Comparison of ENCODE assay signal across 19 mouse cellular contexts in the genomic region with DNA sequence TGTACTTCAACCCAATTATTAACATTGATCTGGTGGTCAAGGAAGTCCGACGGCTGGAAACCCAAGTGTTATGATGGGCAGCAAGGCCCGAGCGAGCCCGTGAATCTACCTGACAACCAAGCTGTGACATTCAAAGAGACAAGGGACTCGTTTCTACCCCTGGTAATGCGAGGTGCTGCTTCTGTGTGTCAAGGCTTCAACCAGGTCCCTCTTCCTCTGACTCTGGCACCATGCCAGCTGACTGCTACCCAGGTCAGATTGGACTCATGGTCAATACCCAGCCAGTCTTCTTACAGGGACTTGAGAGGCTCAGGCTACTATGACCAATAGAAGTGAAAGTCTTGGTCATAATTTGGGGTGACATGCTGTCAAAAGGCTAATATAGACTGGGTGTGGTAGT. TPM values are rescaled to one million over a fixed set of nuclear protein-coding genes. Genes with fewer than 3 reads are reported as not detected.
A peak's percentile ranks its signal among the peaks of the same experiment; 100 is the strongest.
DNase-seq lines count a peak whose midpoint lies in the region; TF ChIP-seq lines count a peak whose summit lies in the region.
"Had no signal": no experiment of that assay in that cellular context is flagged by ENCODE, and none has a peak within 500 bp of the region (broad histone marks: within the 10 kb centered on the region; RNA-seq: fewer than 3 reads in every experiment).

No protein-coding gene starts in this region.

- H3K4me3 ChIP-seq in left cerebral cortex, adult 2 months: no peak overlapping the region
- H3K4me3 ChIP-seq: heart, embryonic 15.5 days; limb, embryonic 10.5 days; liver, embryonic 13.5 days; midbrain, embryonic 10.5 days; stomach, embryonic 15.5 days had no signal

- no peak overlapping the region for H3K27ac ChIP-seq in left cerebral cortex, adult 2 months
- H3K27ac ChIP-seq: heart, embryonic 15.5 days; hindbrain, embryonic 14.5 days; limb, embryonic 10.5 days; liver, embryonic 13.5 days; midbrain, embryonic 10.5 days; stomach, embryonic 15.5 days had no signal

- intact Hi-C loops in heart, postnatal 25 days (cut with DNase I): no loop called here
- intact Hi-C loops in left cerebral cortex, postnatal 4 days (cut with DNase I): no loop called here
- intact Hi-C loops in left cerebral cortex, adult 2 months (cut with DNase I): no loop called here

- peak; percentile 82 for DNase-seq in heart, adult 11 months
- no peak for DNase-seq in heart, postnatal 25 days (ENCODE audit: low spot score)
- peak; percentile 7 for DNase-seq in left cerebral cortex, postnatal 4 days
- DNase-seq in left cerebral cortex, adult 2 months (ENCODE audit: extremely low spot score in 1 of 2, low spot score in 2 of 2): no peak
- peak; percentile 13 for DNase-seq in adrenal gland, postnatal 25 days
- peak; percentile 36 to 43 for DNase-seq in cerebellum, postnatal 10 days
- DNase-seq in embryo, embryonic 11 days: no peak
- DNase-seq: liver, embryonic 13.5 days; lung, postnatal 14 days; retina, postnatal 1 day; thymus, postnatal 14 days had no signal

- no peak for TF ChIP-seq CTCF in left cerebral cortex, adult 2 months (IDR thresholded peaks at IDR 0.05)

RNA-seq across cellular contexts. Expression of a gene that starts 28.6 kb away (rescaled TPM):
- not detected for total RNA-seq in heart, postnatal 25 days (2021)
- total RNA-seq in left cerebral cortex, postnatal 4 days (2021): not detected
- not detected for total RNA-seq in left cerebral cortex, adult 2 months (2021)
- not detected in 2 replicates for total RNA-seq in adrenal gland, postnatal 25 days (2021)
- total RNA-seq: common myeloid progenitor, adult 5-6 weeks; layer of hippocampus, postnatal 25 days; MEL had no signal

RNA-seq across cellular contexts. Expression of a gene that starts 30.5 kb away (rescaled TPM):
- total RNA-seq in heart, postnatal 25 days (2021): 1 to 10 TPM; 2.2 TPM
- 1 to 10 TPM; 4.6 to 6.1 TPM for total RNA-seq in left cerebral cortex, postnatal 4 days (2021)
- total RNA-seq in left cerebral cortex, adult 2 months (2021): 1 to 10 TPM; 3.9 to 5.3 TPM
- total RNA-seq in adrenal gland, postnatal 25 days (2021): 5.6 and 7.8 TPM in 2 replicates

RNA-seq across cellular contexts. Expression of a gene that starts 30.5 kb away (rescaled TPM):
- total RNA-seq in heart, postnatal 25 days (2021): 10 to 100 TPM; 44.6 to 51.7 TPM
- 10 to 100 TPM; 38.1 to 41.8 TPM for total RNA-seq in left cerebral cortex, postnatal 4 days (2021)
- total RNA-seq in left cerebral cortex, adult 2 months (2021): 10 to 100 TPM; 34.8 to 40.6 TPM
- 52.8 and 60.4 TPM in 2 replicates for total RNA-seq in adrenal gland, postnatal 25 days (2021)

RNA-seq across cellular contexts. Expression of a gene that starts 34.2 kb away (rescaled TPM):
- total RNA-seq in heart, postnatal 25 days (2021): 10 to 100 TPM in 1 of 2 experiments, 1 to 10 TPM in 1; 8.5 to 10.4 TPM
- 10 to 100 TPM; 32.4 to 37.4 TPM for total RNA-seq in left cerebral cortex, postnatal 4 days (2021)
- total RNA-seq in left cerebral cortex, adult 2 months (2021): 10 to 100 TPM; 21.0 to 22.8 TPM
- 36.5 and 47.5 TPM in 2 replicates for total RNA-seq in adrenal gland, postnatal 25 days (2021)

Comparison
In these comparisons a context has a peak if more than half of its experiments do, and no peak if none do; other contexts are left out.
1. DNase-seq: peak in heart, adult 11 months (single experiment), left cerebral cortex, postnatal 4 days (single experiment), adrenal gland, postnatal 25 days (single experiment) and cerebellum, postnatal 10 days (2 of 2); none in heart, postnatal 25 days (single experiment), left cerebral cortex, adult 2 months (0 of 2) and embryo, embryonic 11 days (single experiment).